Mouse (Mus musculus) heart, embryonic 11.5 days (tissue): ENCODE measurements around the gene B4galnt3. TPM values are rescaled to one million over a fixed set of nuclear protein-coding genes. Genes with fewer than 3 reads are reported as not detected.

ENCODE experiments used
- ATAC-seq: fragments of 200-750 bp; cut with Nextera tagmentation; replicated peaks from 2 replicates; pipeline ENCODE4 v1.8.0; 2017; ENCODE audit warnings: moderate library complexity; ENCODE audit not compliant: insufficient number of reproducible peaks, low FRiP score, low TSS enrichment
- H3K27ac ChIP-seq: fragments of 300-500 bp; sonication (generic); 2 replicates; pipeline ENCODE4 v1.5.1; 2014; ENCODE audit warnings: mild to moderate bottlenecking, low read depth, low read length
- H3K27me3 ChIP-seq: fragments of 300-500 bp; sonication (generic); 2 replicates; pipeline ENCODE4 v1.6.1; 2014; ENCODE audit warnings: mild to moderate bottlenecking, low read length, mixed read lengths; ENCODE audit not compliant: control insufficient read depth, insufficient read depth
- H3K36me3 ChIP-seq: fragments of 300-500 bp; sonication (generic); 2 replicates; pipeline ENCODE4 v1.6.1; 2014; ENCODE audit warnings: mild to moderate bottlenecking, low read length, moderate library complexity, mixed read lengths; ENCODE audit not compliant: control insufficient read depth, insufficient read depth
- H3K4me1 ChIP-seq: fragments of 300-500 bp; sonication (generic); 2 replicates; pipeline ENCODE4 v1.6.1; 2014; ENCODE audit warnings: low read length; ENCODE audit not compliant: control insufficient read depth, insufficient read depth
- H3K4me2 ChIP-seq: fragments of 300-500 bp; sonication (generic); 2 replicates; pipeline ENCODE4 v1.6.1; 2014; ENCODE audit warnings: mild to moderate bottlenecking, moderate library complexity
- H3K4me3 ChIP-seq: fragments of 300-500 bp; sonication (generic); 2 replicates; pipeline ENCODE4 v1.5.1; 2014; ENCODE audit warnings: low read depth, low read length
- H3K9ac ChIP-seq: fragments of 300-500 bp; sonication (generic); 2 replicates; pipeline ENCODE4 v1.6.1; 2014; ENCODE audit warnings: mild to moderate bottlenecking, low read depth, low read length, moderate library complexity
- H3K9me3 ChIP-seq: fragments of 300-500 bp; sonication (generic); replicated peaks from 2 replicates; pipeline ENCODE4 v1.6.1; 2016; ENCODE audit warnings: low read length; ENCODE audit not compliant: control insufficient read depth
- WGBS: fragments of 180-500 bp; shearing (Covaris S2); extraction: QIAGEN DNeasy Blood & Tissue Kit; methylation state at CpG from one replicate; pipeline ENCODE4 v1.1.7; 2014; ENCODE audit not compliant: insufficient replicate concordance; 5-methylcytosine and 5-hydroxymethylcytosine counted together
- polyA plus RNA-seq: library from polyadenylated mRNA; unstranded; fragments of >200 nt; fragmentation: Nextera tagmentation; extraction: Ambion mirVana; gene quantifications from 2 replicates; pipeline ENCODE4 v1.2.1, GENCODE M21; 2014

Gene B4galnt3
- polyA plus RNA-seq, 1 experiment from 2014 or later, result 0.19 TPM

GRCm38 (mm10) chr6:120199638-120200394 is 94.5 kb downstream of the B4galnt3 start:
- peaks cover 4% of the 10 kb centered on the region; the same call in 1 of the 2 replicates for H3K27me3 ChIP-seq
- H3K4me3 ChIP-seq, result no peak overlapping the region
- H3K36me3 ChIP-seq, result no peaks in the 10 kb centered on the region
- H3K4me2 ChIP-seq, result no peak overlapping the region
- no peak overlapping the region for H3K9ac ChIP-seq
- no peak overlapping the region for H3K27ac ChIP-seq
- no peaks in the 10 kb centered on the region for H3K4me1 ChIP-seq
- H3K9me3 ChIP-seq, result no peaks in the 10 kb centered on the region
- 48% methylated on average over 10 of the region's 10 CpGs for WGBS
- no peak for ATAC-seq

GRCm38 (mm10) chr6:120197964-120198363 is 96.4 kb downstream of the B4galnt3 start:
- Histone ChIP-seq H3K4me3 (no peak overlapping the region), H3K4me2 (no peak overlapping the region), H3K4me1 (peaks cover 2% of the 10 kb centered on the region; the same call in 1 of the 2 replicates), H3K9me3 (no peaks in the 10 kb centered on the region), H3K27ac (no peak overlapping the region), H3K36me3 (no peaks in the 10 kb centered on the region), H3K27me3 (peaks cover 4% of the 10 kb centered on the region; the same call in 1 of the 2 replicates), H3K9ac (no peak overlapping the region)
- ATAC-seq, result 0 out of 2 replicates have a peak, but pooled peaks have one; percentile 9
- 28% methylated on average over 9 of the region's 9 CpGs for WGBS

GRCm38 (mm10) chr6:120196837-120197236 is 97.5 kb downstream of the B4galnt3 start:
- Histone ChIP-seq H3K9me3 (no peaks in the 10 kb centered on the region), H3K4me2 (no peak overlapping the region), H3K9ac (no peak overlapping the region), H3K36me3 (no peaks in the 10 kb centered on the region), H3K4me1 (peaks cover 13% of the 10 kb centered on the region), H3K27ac (no peak overlapping the region), H3K4me3 (no peak overlapping the region), H3K27me3 (peaks cover 2% of the 10 kb centered on the region; the same call in 1 of the 2 replicates)
- WGBS, result 35% methylated on average over 2 of the region's 2 CpGs
- no peak for ATAC-seq

- no peaks in the 10 kb centered on the region for H3K9me3 ChIP-seq
- H3K36me3 ChIP-seq, result no peaks in the 10 kb centered on the region
- no peak overlapping the region for H3K9ac ChIP-seq
- H3K27ac ChIP-seq, result no peak overlapping the region
- H3K4me1 ChIP-seq, result peaks cover 27% of the 10 kb centered on the region
- H3K4me3 ChIP-seq, result no peak overlapping the region
- 21% methylated on average over 7 of the region's 7 CpGs for WGBS
- ATAC-seq, result no peak
- H3K27me3 ChIP-seq, result peaks cover 2% of the 10 kb centered on the region; the same call in 1 of the 2 replicates
- no peak overlapping the region for H3K4me2 ChIP-seq
Observed at GRCm38 (mm10) chr6:120194963-120195362, 99.4 kb downstream of the B4galnt3 start.

GRCm38 (mm10) chr6:120194305-120194704 is 100.1 kb downstream of the B4galnt3 start:
- no peak overlapping the region for H3K4me2 ChIP-seq
- no peak for ATAC-seq
- H3K4me1 ChIP-seq, result peaks cover 27% of the 10 kb centered on the region
- no peak overlapping the region for H3K27ac ChIP-seq
- peaks cover 2% of the 10 kb centered on the region; the same call in 1 of the 2 replicates for H3K27me3 ChIP-seq
- H3K4me3 ChIP-seq, result no peak overlapping the region
- H3K36me3 ChIP-seq, result no peaks in the 10 kb centered on the region
- 37% methylated on average over 10 of the region's 10 CpGs for WGBS
- H3K9me3 ChIP-seq, result no peaks in the 10 kb centered on the region
- no peak overlapping the region for H3K9ac ChIP-seq

GRCm38 (mm10) chr6:120193793-120194192 is 100.6 kb downstream of the B4galnt3 start:
- no peak overlapping the region for H3K27ac ChIP-seq
- no peaks in the 10 kb centered on the region for H3K36me3 ChIP-seq
- peaks cover 29% of the 10 kb centered on the region for H3K4me1 ChIP-seq
- no peak overlapping the region for H3K9ac ChIP-seq
- no peak for ATAC-seq
- 79% methylated on average over 1 of the region's 1 CpGs for WGBS
- no peaks in the 10 kb centered on the region for H3K9me3 ChIP-seq
- peaks cover 2% of the 10 kb centered on the region; the same call in 1 of the 2 replicates for H3K27me3 ChIP-seq
- no peak overlapping the region for H3K4me2 ChIP-seq
- no peak overlapping the region for H3K4me3 ChIP-seq

GRCm38 (mm10) chr6:120193174-120193573 is 101.2 kb downstream of the B4galnt3 start:
- Histone ChIP-seq H3K4me3 (no peak overlapping the region), H3K27me3 (peaks cover 2% of the 10 kb centered on the region; the same call in 1 of the 2 replicates), H3K9ac (no peak overlapping the region), H3K4me1 (peaks cover 35% of the 10 kb centered on the region), H3K27ac (no peak overlapping the region), H3K9me3 (no peaks in the 10 kb centered on the region), H3K36me3 (no peaks in the 10 kb centered on the region), H3K4me2 (no peak overlapping the region)
- no peak for ATAC-seq
- WGBS, result 19% methylated on average over 5 of the region's 5 CpGs

GRCm38 (mm10) chr6:120192211-120192870 is 102.0 kb downstream of the B4galnt3 start:
- H3K4me1 ChIP-seq, result peaks cover 43% of the 10 kb centered on the region
- WGBS, result 24% methylated on average over 15 of the region's 15 CpGs
- no peak; the same call in 1 of the 2 replicates for ATAC-seq

More at GRCm38 (mm10) chr6:120192211-120192870, 102.0 kb downstream of the B4galnt3 start:
- Histone ChIP-seq H3K36me3 (no peaks in the 10 kb centered on the region), H3K9ac (no peak overlapping the region), H3K4me3 (no peak overlapping the region), H3K4me2 (peak overlapping the region; percentile 36; the same call in 1 of the 2 replicates), H3K9me3 (no peaks in the 10 kb centered on the region), H3K27me3 (peaks cover 2% of the 10 kb centered on the region; the same call in 1 of the 2 replicates), H3K27ac (0 out of 2 replicates have a peak overlapping the region, but pooled peaks have one; percentile 30)
